In the genomic region with DNA sequence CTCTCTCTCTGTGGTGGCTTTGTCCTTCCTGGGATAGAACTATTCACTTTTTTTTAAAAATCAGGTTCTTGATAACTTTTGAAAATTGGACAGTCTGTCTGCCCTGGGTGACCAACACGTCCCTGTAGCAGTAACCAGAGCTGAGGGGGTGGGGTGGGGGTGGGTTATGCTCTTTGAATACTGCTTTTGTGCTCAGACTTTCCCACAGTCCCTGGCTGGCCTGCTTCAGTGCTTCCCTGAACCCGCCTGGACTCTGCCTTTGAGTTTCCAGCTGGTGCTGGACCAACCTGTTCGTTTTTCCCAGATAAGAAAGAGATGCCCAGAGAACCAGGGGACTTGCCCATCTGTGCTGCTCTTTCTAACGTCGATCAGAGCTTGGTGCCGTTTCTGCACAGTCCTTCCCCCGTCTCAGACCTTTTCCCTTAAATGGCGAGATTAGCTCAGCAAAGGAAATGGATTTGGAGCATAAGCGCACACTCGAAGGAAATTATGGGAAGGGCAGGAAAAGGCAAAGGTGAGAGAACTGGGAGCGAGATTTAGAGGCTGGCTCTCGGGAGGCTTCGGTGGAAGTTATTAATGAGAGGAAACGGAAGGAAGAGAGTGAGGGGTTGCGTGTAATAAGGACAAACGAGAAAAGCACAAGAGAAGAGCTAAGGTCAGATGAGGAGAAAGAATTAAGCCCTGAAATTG, we compare ENCODE assay signal across 7 mouse cellular contexts. TPM values are rescaled to one million over a fixed set of nuclear protein-coding genes. Genes with fewer than 3 reads are reported as not detected.
DNase-seq lines count a peak whose midpoint lies in the region; ATAC-seq and TF ChIP-seq lines count a peak whose summit lies in the region.

No protein-coding gene starts in this region.

- no peak for ATAC-seq in lung, postnatal 0 days
- ATAC-seq in heart, embryonic 11.5 days (replicated peaks; ENCODE audit: insufficient number of reproducible peaks, low FRiP score, low TSS enrichment) = no peak
- no peak for ATAC-seq in stomach, embryonic 16.5 days (ENCODE audit: insufficient read depth, low FRiP score)

- no peaks in the 10 kb centered on the region for H3K27me3 ChIP-seq in lung, postnatal 0 days (replicated peaks; ENCODE audit: insufficient read depth, low read length)
- H3K27me3 ChIP-seq in heart, embryonic 11.5 days (ENCODE audit: control insufficient read depth, insufficient read depth, low read length) = no peaks in the 10 kb centered on the region
- H3K27me3 ChIP-seq in stomach, embryonic 16.5 days (ENCODE audit: control insufficient read depth, insufficient read depth, low read length) = no peaks in the 10 kb centered on the region

- TF ChIP-seq EP300 in lung, postnatal 0 days (IDR thresholded peaks at IDR 0.05) = no peak

- H3K36me3 ChIP-seq in lung, postnatal 0 days (ENCODE audit: insufficient read depth, low read length) = no peaks in the 10 kb centered on the region
- no peaks in the 10 kb centered on the region for H3K36me3 ChIP-seq in heart, embryonic 11.5 days (ENCODE audit: control insufficient read depth, insufficient read depth, low read length)
- no peaks in the 10 kb centered on the region for H3K36me3 ChIP-seq in stomach, embryonic 16.5 days (ENCODE audit: control insufficient read depth, insufficient read depth, low read length)

- no peak overlapping the region for H3K4me3 ChIP-seq in lung, postnatal 0 days (ENCODE audit: low read depth, low read length)
- H3K4me3 ChIP-seq in heart, embryonic 11.5 days (ENCODE audit: low read depth, low read length) = no peak overlapping the region
- H3K4me3 ChIP-seq in stomach, embryonic 16.5 days (replicated peaks; ENCODE audit: low read length) = no peak overlapping the region

- no peak for DNase-seq in lung, postnatal 0 days (ENCODE audit: low spot score)
- DNase-seq in lung, postnatal 10 days = no peak
- peak; percentile 5 to 39 for DNase-seq in kidney, postnatal 25 days
- DNase-seq in cerebellum, adult 18-20 months = no peak
- no peak for DNase-seq in right cerebral cortex, adult 2 months (ENCODE audit: low spot score in 2 of 2)

- no peak overlapping the region for H3K9ac ChIP-seq in lung, postnatal 0 days (replicated peaks; ENCODE audit: low read depth)
- H3K9ac ChIP-seq in heart, embryonic 11.5 days (ENCODE audit: low read depth, low read length) = no peak overlapping the region
- H3K9ac ChIP-seq in stomach, embryonic 16.5 days (ENCODE audit: low read length) = peak overlapping the region; percentile 20; the same call in 1 of the 2 replicates

- TF ChIP-seq CTCF in lung, postnatal 0 days (IDR thresholded peaks at IDR 0.05) = no peak

- H3K4me2 ChIP-seq in lung, postnatal 0 days (replicated peaks; ENCODE audit: low read depth, low read length) = peak overlapping the region; percentile 14; the same call in 1 of the 2 replicates
- peak overlapping the region; percentile 40 for H3K4me2 ChIP-seq in heart, embryonic 11.5 days
- peak overlapping the region; percentile 40 for H3K4me2 ChIP-seq in stomach, embryonic 16.5 days (ENCODE audit: low read depth, low read length)

- H3K27ac ChIP-seq in lung, postnatal 0 days (ENCODE audit: low read length) = no peak overlapping the region
- no peak overlapping the region for H3K27ac ChIP-seq in heart, embryonic 11.5 days (ENCODE audit: low read depth, low read length)
- no peak overlapping the region for H3K27ac ChIP-seq in stomach, embryonic 16.5 days (ENCODE audit: low read length)

- no peaks in the 10 kb centered on the region for H3K4me1 ChIP-seq in lung, postnatal 0 days (ENCODE audit: insufficient read depth, low read depth, low read length)
- no peaks in the 10 kb centered on the region for H3K4me1 ChIP-seq in heart, embryonic 11.5 days (ENCODE audit: control insufficient read depth, insufficient read depth, low read length)
- no peaks in the 10 kb centered on the region for H3K4me1 ChIP-seq in stomach, embryonic 16.5 days (ENCODE audit: control insufficient read depth, insufficient read depth, low read length)

- 22% methylated on average over 16 of the region's 16 CpGs for WGBS in lung, postnatal 0 days
- 41% methylated on average over 16 of the region's 16 CpGs for WGBS in heart, embryonic 11.5 days (ENCODE audit: insufficient replicate concordance)
- 31% methylated on average over 16 of the region's 16 CpGs for WGBS in stomach, embryonic 16.5 days

- no peaks in the 10 kb centered on the region for H3K9me3 ChIP-seq in lung, postnatal 0 days (ENCODE audit: low read length)
- H3K9me3 ChIP-seq in heart, embryonic 11.5 days (replicated peaks; ENCODE audit: control insufficient read depth, low read length) = no peaks in the 10 kb centered on the region
- no peaks in the 10 kb centered on the region for H3K9me3 ChIP-seq in stomach, embryonic 16.5 days (replicated peaks; ENCODE audit: control insufficient read depth, low read length)

RNA-seq across cellular contexts. Expression of gene Etv6, which starts 50.7 kb away (rescaled TPM):
- 5.5 and 6.2 TPM in 2 replicates for polyA plus RNA-seq in lung, postnatal 0 days (2015; fragmentation: Nextera tagmentation; extraction: Ambion mirVana)
- 16.0 and 17.9 TPM in 2 replicates for polyA plus RNA-seq in heart, embryonic 11.5 days (2014; fragmentation: Nextera tagmentation; extraction: Ambion mirVana)
- 10.4 and 13.9 TPM in 2 replicates for polyA plus RNA-seq in stomach, embryonic 16.5 days (2015; fragmentation: Nextera tagmentation; extraction: Ambion mirVana)

Comparison
In these comparisons a context has a peak if more than half of its experiments do, and no peak if none do; other contexts are left out.
1. DNase-seq: peak in kidney, postnatal 25 days (2 of 2); none in lung, postnatal 0 days (single experiment), lung, postnatal 10 days (single experiment), cerebellum, adult 18-20 months (0 of 2) and right cerebral cortex, adult 2 months (0 of 2).
2. Peak in every context shown above with its lines, with median percentiles within 50 percentile points of each other: H3K4me2 ChIP-seq.